Mouse (Mus musculus) thymus, postnatal 4 days (tissue): ENCODE data around the gene Hsp90ab1.

Experiments
- DNase-seq: peaks from one replicate; pipeline ENCODE4 v3.0.0; 2021

Gene Hsp90ab1

GRCm38 (mm10) chr17:45538394-45538793 is 34.7 kb downstream of the Hsp90ab1 start:
- DNase-seq: no peak

GRCm38 (mm10) chr17:45536264-45536663 is 36.8 kb downstream of the Hsp90ab1 start:
- peak; percentile 73 for DNase-seq

- DNase-seq: no peak
Observed at GRCm38 (mm10) chr17:45532896-45533295, 40.2 kb downstream of the Hsp90ab1 start.

GRCm38 (mm10) chr17:45530346-45530782 is 42.7 kb downstream of the Hsp90ab1 start:
- DNase-seq: no peak

- DNase-seq: no peak
Observed at GRCm38 (mm10) chr17:45526571-45526970, 46.5 kb downstream of the Hsp90ab1 start.

GRCm38 (mm10) chr17:45524961-45525360 is 48.1 kb downstream of the Hsp90ab1 start:
- DNase-seq: no peak

GRCm38 (mm10) chr17:45523263-45523662 is 49.8 kb downstream of the Hsp90ab1 start, which contains the start of gene Tcte1:
TSS of gene Tcte1 (plus strand) at chr17:45523434.
- DNase-seq: peak; percentile 79

- DNase-seq: no peak
Observed at GRCm38 (mm10) chr17:45520136-45520535, 52.9 kb downstream of the Hsp90ab1 start.

GRCm38 (mm10) chr17:45518766-45519475 is 54.1 kb downstream of the Hsp90ab1 start:
- DNase-seq: no peak
